Mouse (Mus musculus) embryo, embryonic 11.5 days (tissue): Measurements from ENCODE around the gene Hist1h4d.
A peak's percentile ranks its signal among the peaks of the same experiment; 100 is the strongest.
"Not testable (repeated sequence)": the region's sequence is repeated elsewhere in the genome, so short reads cannot be mapped to it uniquely, and the experiment has no call there.

Experiments used
- DNase-seq: peaks from one replicate; pipeline ENCODE4 v3.0.0-alpha.2; 2012; ENCODE audit warnings: low read depth, low spot score

Gene Hist1h4d

GRCm38 (mm10) chr13:23573034-23573897, 8.1 kb upstream of the Hist1h4d start:
- not testable (repeated sequence) for DNase-seq

- DNase-seq = peak; percentile 91
These were observed 7.4 kb upstream of the Hist1h4d start, which contains the start of the genes Hist1h2bf and Hist1h2ad for GRCm38 (mm10) chr13:23573898-23574524. Hist1h2bf (minus strand) TSS chr13:23574196. Hist1h2ad (plus strand) TSS chr13:23574381.

GRCm38 (mm10) chr13:23574546-23575170, 6.7 kb upstream of the Hist1h4d start:
- not testable (repeated sequence) for DNase-seq

- DNase-seq = no peak
These were observed 6.0 kb upstream of the Hist1h4d start, which contains the start of gene Hist1h3d for GRCm38 (mm10) chr13:23575271-23575851. Hist1h3d (plus strand) TSS chr13:23575763.

GRCm38 (mm10) chr13:23575864-23576313, 5.5 kb upstream of the Hist1h4d start:
- not testable (repeated sequence) for DNase-seq

- DNase-seq = no peak
These were observed 5.0 kb upstream of the Hist1h4d start for GRCm38 (mm10) chr13:23576351-23576881.

GRCm38 (mm10) chr13:23576906-23577639, 4.3 kb upstream of the Hist1h4d start:
- no peak for DNase-seq

- DNase-seq = no peak
These were observed 3.6 kb upstream of the Hist1h4d start for GRCm38 (mm10) chr13:23577835-23578234.

- no peak for DNase-seq
These were observed 1.0 kb downstream of the Hist1h4d start for GRCm38 (mm10) chr13:23582219-23583056.

- no peak for DNase-seq
These were observed 2.1 kb downstream of the Hist1h4d start for GRCm38 (mm10) chr13:23583387-23584068.

GRCm38 (mm10) chr13:23584331-23584730, 2.9 kb downstream of the Hist1h4d start:
- no peak for DNase-seq

- DNase-seq = no peak
These were observed 3.6 kb downstream of the Hist1h4d start for GRCm38 (mm10) chr13:23585029-23585441.

- DNase-seq = peak; percentile 83
These were observed 4.2 kb downstream of the Hist1h4d start for GRCm38 (mm10) chr13:23585442-23586098.

- DNase-seq = no peak
These were observed 4.9 kb downstream of the Hist1h4d start for GRCm38 (mm10) chr13:23586099-23586939.

GRCm38 (mm10) chr13:23586940-23587225, 5.5 kb downstream of the Hist1h4d start:
- no peak for DNase-seq

GRCm38 (mm10) chr13:23591206-23591605, 9.8 kb downstream of the Hist1h4d start:
- DNase-seq = no peak

- DNase-seq = not testable (repeated sequence)
These were observed 10.5 kb downstream of the Hist1h4d start for GRCm38 (mm10) chr13:23591886-23592285.

GRCm38 (mm10) chr13:23592614-23593013, 11.2 kb downstream of the Hist1h4d start:
- DNase-seq = no peak
